Mouse (Mus musculus) frontal cortex, postnatal 10 days (tissue): ENCODE data around the gene Ly75.

Experiments used
- DNase-seq, 2 experiments: peaks; one replicate each; pipeline ENCODE4 v3.0.0; 2022; ENCODE audit warnings: low spot score in 2 of 2, mixed read lengths in 1 of 2

The Ly75 gene

GRCm38 (mm10) chr2:60382858-60383669 is at the start of gene Ly75:
TSS of gene Ly75 (minus strand) at chr2:60383303.
- DNase-seq = peak; percentile 26 to 66

GRCm38 (mm10) chr2:60430315-60431021 is 47.4 kb upstream of the Ly75 start:
- no peak for DNase-seq

- DNase-seq = peak; percentile 34 to 70
Observed at GRCm38 (mm10) chr2:60418075-60418474, 35.0 kb upstream of the Ly75 start.

- DNase-seq = no peak
Observed at GRCm38 (mm10) chr2:60414334-60414733, 31.2 kb upstream of the Ly75 start.

- DNase-seq = no peak
Observed at GRCm38 (mm10) chr2:60413006-60413650, 30.0 kb upstream of the Ly75 start.

GRCm38 (mm10) chr2:60411181-60411580 is 28.1 kb upstream of the Ly75 start:
- DNase-seq = no peak

- DNase-seq = no peak
Observed at GRCm38 (mm10) chr2:60409989-60410763, 27.1 kb upstream of the Ly75 start.

GRCm38 (mm10) chr2:60409194-60409593 is 26.1 kb upstream of the Ly75 start:
- DNase-seq = no peak

GRCm38 (mm10) chr2:60407387-60407786 is 24.3 kb upstream of the Ly75 start:
- DNase-seq = no peak

- DNase-seq = no peak
Observed at GRCm38 (mm10) chr2:60405431-60405830, 22.3 kb upstream of the Ly75 start.

- no peak for DNase-seq
Observed at GRCm38 (mm10) chr2:60404763-60405162, 21.7 kb upstream of the Ly75 start.

GRCm38 (mm10) chr2:60401694-60402093 is 18.6 kb upstream of the Ly75 start:
- DNase-seq = no peak

- DNase-seq = no peak
Observed at GRCm38 (mm10) chr2:60393786-60394185, 10.7 kb upstream of the Ly75 start.

GRCm38 (mm10) chr2:60392286-60392685 is 9.2 kb upstream of the Ly75 start:
- DNase-seq = no peak

GRCm38 (mm10) chr2:60387363-60387762 is 4.3 kb upstream of the Ly75 start:
- DNase-seq = no peak

GRCm38 (mm10) chr2:60386835-60387234 is 3.7 kb upstream of the Ly75 start:
- DNase-seq = no peak

- no peak for DNase-seq
Observed at GRCm38 (mm10) chr2:60384763-60385085, 1.6 kb upstream of the Ly75 start.

GRCm38 (mm10) chr2:60384083-60384762 is 1.1 kb upstream of the Ly75 start:
- DNase-seq = no peak

GRCm38 (mm10) chr2:60382346-60382745 is 757 bp downstream of the Ly75 start:
- no peak for DNase-seq

GRCm38 (mm10) chr2:60377260-60377659 is 5.8 kb downstream of the Ly75 start:
- DNase-seq = no peak

- DNase-seq = no peak
Observed at GRCm38 (mm10) chr2:60375608-60376107, 7.4 kb downstream of the Ly75 start.
